ENCODE assay signal across 8 mouse cellular contexts in genomic region chr3:104793871-104794828, GRCm38 (mm10). TPM values are rescaled to one million over a fixed set of nuclear protein-coding genes. Genes with fewer than 3 reads are reported as not detected.
A peak's percentile ranks its signal among the peaks of the same experiment; 100 is the strongest.
DNase-seq lines count a peak whose midpoint lies in the region; ATAC-seq and TF ChIP-seq lines count a peak whose summit lies in the region.

No protein-coding gene starts in this region.

- 35% methylated on average over 20 of the region's 20 CpGs for WGBS in heart, embryonic 14.5 days
- 44% methylated on average over 20 of the region's 20 CpGs for WGBS in kidney, postnatal 0 days
- WGBS in liver, embryonic 12.5 days (ENCODE audit: insufficient replicate concordance): 45% methylated on average over 20 of the region's 20 CpGs

- peak; percentile 93 for ATAC-seq in heart, embryonic 14.5 days (ENCODE audit: insufficient number of reproducible peaks, insufficient read depth, low FRiP score, low read depth)
- peak; percentile 91 for ATAC-seq in kidney, postnatal 0 days (replicated peaks; ENCODE audit: low FRiP score, low read depth)
- peak; percentile 75 for ATAC-seq in liver, embryonic 12.5 days

- H3K27me3 ChIP-seq in heart, embryonic 14.5 days (ENCODE audit: control insufficient read depth, insufficient read depth, low read length): no peaks in the 10 kb centered on the region
- H3K27me3 ChIP-seq in kidney, postnatal 0 days (ENCODE audit: insufficient read depth, low read length): no peaks in the 10 kb centered on the region
- peaks cover 23% of the 10 kb centered on the region for H3K27me3 ChIP-seq in liver, embryonic 12.5 days (replicated peaks)
- no peaks in the 10 kb centered on the region for H3K27me3 ChIP-seq in myocyte (ENCODE audit: control insufficient read depth, insufficient read depth, insufficient read length)

- peak; percentile 45 to 46 for DNase-seq in spleen, adult 18-20 months
- no peak for DNase-seq in spleen, adult 12 weeks (ENCODE audit: low spot score)
- peak; percentile 97 for DNase-seq in kidney, postnatal 0 days (ENCODE audit: low spot score)
- peak; percentile 77 for DNase-seq in testis, postnatal 14 days (ENCODE audit: low spot score)

- no peak for TF ChIP-seq POLR2A in embryonic fibroblast, embryonic 13.5 days (IDR thresholded peaks at IDR 0.05; ENCODE audit: low read depth, low read length)
- TF ChIP-seq POLR2A in myocyte (IDR thresholded peaks at IDR 0.05; ENCODE audit: insufficient read length, low read depth): peak; percentile 47

- peak overlapping the region; percentile 45 for H3K9ac ChIP-seq in heart, embryonic 14.5 days (ENCODE audit: low read length)
- peak overlapping the region; percentile 9; the same call in 1 of the 2 replicates for H3K9ac ChIP-seq in kidney, postnatal 0 days (ENCODE audit: low read depth, low read length)
- H3K9ac ChIP-seq in liver, embryonic 12.5 days: no peak overlapping the region

- peak overlapping the region; percentile 39 for H3K4me2 ChIP-seq in heart, embryonic 14.5 days (ENCODE audit: low read length)
- H3K4me2 ChIP-seq in kidney, postnatal 0 days (ENCODE audit: low read length): no peak overlapping the region
- H3K4me2 ChIP-seq in liver, embryonic 12.5 days: peak overlapping the region; percentile 17; the same call in 1 of the 2 replicates
- peak overlapping the region; percentile 42 for H3K4me2 ChIP-seq in myocyte (ENCODE audit: low read depth)

- peaks cover 71% of the 10 kb centered on the region for H3K36me3 ChIP-seq in heart, embryonic 14.5 days (ENCODE audit: control insufficient read depth, insufficient read depth, low read length)
- H3K36me3 ChIP-seq in kidney, postnatal 0 days (ENCODE audit: insufficient read depth, low read length): peaks cover 22% of the 10 kb centered on the region
- peaks cover 53% of the 10 kb centered on the region for H3K36me3 ChIP-seq in liver, embryonic 12.5 days
- peaks cover 21% of the 10 kb centered on the region for H3K36me3 ChIP-seq in myocyte (ENCODE audit: control insufficient read depth, insufficient read depth)

- no peaks in the 10 kb centered on the region for H3K9me3 ChIP-seq in heart, embryonic 14.5 days (ENCODE audit: control insufficient read depth, low read length)
- no peaks in the 10 kb centered on the region for H3K9me3 ChIP-seq in kidney, postnatal 0 days (replicated peaks; ENCODE audit: low read length)
- H3K9me3 ChIP-seq in liver, embryonic 12.5 days (replicated peaks): no peaks in the 10 kb centered on the region

- H3K79me2 ChIP-seq in myocyte (ENCODE audit: control insufficient read depth, insufficient read depth): peaks cover 38% of the 10 kb centered on the region

- TF ChIP-seq CTCF in embryonic fibroblast, embryonic 13.5 days (IDR thresholded peaks at IDR 0.05; ENCODE audit: borderline replicate concordance, insufficient read depth, low read length): no peak
- TF ChIP-seq CTCF in kidney, postnatal 0 days (IDR thresholded peaks at IDR 0.05; ENCODE audit: low read depth): no peak

- no peak overlapping the region for H3K4me3 ChIP-seq in embryonic fibroblast, embryonic 13.5 days (ENCODE audit: insufficient read depth, low read length)
- H3K4me3 ChIP-seq in heart, embryonic 14.5 days (ENCODE audit: control insufficient read depth in 1 of 2, insufficient read depth in 1 of 2, low read depth in 1 of 2, low read length in 2 of 2): no peak overlapping the region
- H3K4me3 ChIP-seq in kidney, postnatal 0 days (replicated peaks; ENCODE audit: low read depth, low read length): no peak overlapping the region
- no peak overlapping the region for H3K4me3 ChIP-seq in liver, embryonic 12.5 days
- H3K4me3 ChIP-seq in myocyte: no peak overlapping the region

- H3K4me1 ChIP-seq in embryonic fibroblast, embryonic 13.5 days (ENCODE audit: control insufficient read depth, insufficient read depth, low read length): peaks cover 22% of the 10 kb centered on the region
- peaks cover 51 to 62% of the 10 kb centered on the region in 2 experiments for H3K4me1 ChIP-seq in heart, embryonic 14.5 days (ENCODE audit: control insufficient read depth in 2 of 2, insufficient read depth in 2 of 2, low read length in 2 of 2)
- H3K4me1 ChIP-seq in kidney, postnatal 0 days (replicated peaks; ENCODE audit: insufficient read depth, low read length): peaks cover 49% of the 10 kb centered on the region
- peaks cover 63% of the 10 kb centered on the region for H3K4me1 ChIP-seq in liver, embryonic 12.5 days

- H3ac ChIP-seq in myocyte (ENCODE audit: control insufficient read depth, insufficient read length): no peak overlapping the region

- H3K27ac ChIP-seq in embryonic fibroblast, embryonic 13.5 days (ENCODE audit: insufficient read depth, low read length): peak overlapping the region; percentile 29; the same call in 1 of the 2 replicates
- peak overlapping the region; percentile 89 to 94 for H3K27ac ChIP-seq in heart, embryonic 14.5 days (replicated peaks in 1 of 2; ENCODE audit: control insufficient read depth in 1 of 2, insufficient read depth in 1 of 2, low read depth in 2 of 2, low read length in 2 of 2)
- peak overlapping the region; percentile 81 for H3K27ac ChIP-seq in kidney, postnatal 0 days
- peak overlapping the region; percentile 72 for H3K27ac ChIP-seq in liver, embryonic 12.5 days

TF ChIP-seq in myocyte, 11 proteins besides CTCF, POLR2A, EP300 and RAD21:
- TF ChIP-seq TCF3 (IDR thresholded peaks at IDR 0.05; ENCODE audit: insufficient read length, low read depth): no peak
- TF ChIP-seq POLR2AphosphoS2 (IDR thresholded peaks at IDR 0.05; ENCODE audit: insufficient read length, low read depth): peak; percentile 90
- no peak for TF ChIP-seq CEBPB (IDR thresholded peaks at IDR 0.05; ENCODE audit: insufficient read depth, poor library complexity, severe bottlenecking)
- no peak for TF ChIP-seq MYOD1 (IDR thresholded peaks at IDR 0.05; ENCODE audit: control insufficient read depth in 1 of 3, insufficient read length in 2 of 3, low read depth in 2 of 3)
- no peak for TF ChIP-seq REST (IDR thresholded peaks at IDR 0.05; ENCODE audit: insufficient read depth, insufficient read length)

RNA-seq across cellular contexts. Expression of gene Rhoc, which starts 6.0 kb away (rescaled TPM):
- 439 and 560 TPM in 2 replicates for polyA plus RNA-seq in embryonic fibroblast, embryonic 13.5 days (2011; ENCODE audit: insufficient read length, low read depth, missing spikeins)
- polyA plus RNA-seq in heart, embryonic 14.5 days (2014; fragmentation: Nextera tagmentation; extraction: Ambion mirVana): 178 and 202 TPM in 2 replicates
- polyA plus RNA-seq in kidney, postnatal 0 days (2015; fragmentation: Nextera tagmentation; extraction: Ambion mirVana): 119 and 128 TPM in 2 replicates
- 28.1 and 34.1 TPM in 2 replicates for polyA plus RNA-seq in liver, embryonic 12.5 days (2016; fragmentation: Nextera tagmentation; extraction: Ambion mirVana)
- polyA plus RNA-seq in myocyte (2012; fragmentation: generic; extraction: Trizol): 474 TPM

RNA-seq across cellular contexts. Expression of gene Fam19a3, which starts 12.5 kb away (rescaled TPM):
- 0.12 and 0.32 TPM in 2 replicates for polyA plus RNA-seq in embryonic fibroblast, embryonic 13.5 days (2011; ENCODE audit: insufficient read length, low read depth, missing spikeins)
- polyA plus RNA-seq in heart, embryonic 14.5 days (2014; fragmentation: Nextera tagmentation; extraction: Ambion mirVana): 1.0 and 1.9 TPM in 2 replicates
- 0.07 and 0.10 TPM in 2 replicates for polyA plus RNA-seq in kidney, postnatal 0 days (2015; fragmentation: Nextera tagmentation; extraction: Ambion mirVana)
- not detected in 2 replicates for polyA plus RNA-seq in liver, embryonic 12.5 days (2016; fragmentation: Nextera tagmentation; extraction: Ambion mirVana)
- polyA plus RNA-seq in myocyte (2012; fragmentation: generic; extraction: Trizol): not detected

RNA-seq across cellular contexts. Expression of gene Ppm1j, which starts 13.3 kb away (rescaled TPM):
- 4.7 and 6.3 TPM in 2 replicates for polyA plus RNA-seq in embryonic fibroblast, embryonic 13.5 days (2011; ENCODE audit: insufficient read length, low read depth, missing spikeins)
- polyA plus RNA-seq in heart, embryonic 14.5 days (2014; fragmentation: Nextera tagmentation; extraction: Ambion mirVana): 33.0 and 33.2 TPM in 2 replicates
- polyA plus RNA-seq in kidney, postnatal 0 days (2015; fragmentation: Nextera tagmentation; extraction: Ambion mirVana): 4.8 and 7.7 TPM in 2 replicates
- polyA plus RNA-seq in liver, embryonic 12.5 days (2016; fragmentation: Nextera tagmentation; extraction: Ambion mirVana): 0.79 and 1.3 TPM in 2 replicates
- 0.58 TPM for polyA plus RNA-seq in myocyte (2012; fragmentation: generic; extraction: Trizol)

RNA-seq across cellular contexts. Expression of gene Mov10, which starts 24.2 kb away (rescaled TPM):
- polyA plus RNA-seq in embryonic fibroblast, embryonic 13.5 days (2011; ENCODE audit: insufficient read length, low read depth, missing spikeins): 21.3 and 25.8 TPM in 2 replicates
- polyA plus RNA-seq in heart, embryonic 14.5 days (2014; fragmentation: Nextera tagmentation; extraction: Ambion mirVana): 20.9 and 22.1 TPM in 2 replicates
- 38.4 and 42.6 TPM in 2 replicates for polyA plus RNA-seq in kidney, postnatal 0 days (2015; fragmentation: Nextera tagmentation; extraction: Ambion mirVana)
- 28.5 and 29.2 TPM in 2 replicates for polyA plus RNA-seq in liver, embryonic 12.5 days (2016; fragmentation: Nextera tagmentation; extraction: Ambion mirVana)
- 6.7 TPM for polyA plus RNA-seq in myocyte (2012; fragmentation: generic; extraction: Trizol)

Comparison
In these comparisons a context has a peak if more than half of its experiments do, and no peak if none do; other contexts are left out.
1. H3K27ac ChIP-seq: peak in every context shown above with its lines; median percentile 92 in heart, embryonic 14.5 days; 81 in kidney, postnatal 0 days; 72 in liver, embryonic 12.5 days; 29 in embryonic fibroblast, embryonic 13.5 days.